Mouse (Mus musculus) G1E (cell line): ENCODE measurements around the gene Try10. TPM values are rescaled to one million over a fixed set of nuclear protein-coding genes. Genes with fewer than 3 reads are reported as not detected.
"Not testable (repeated sequence)": the region's sequence is repeated elsewhere in the genome, so short reads cannot be mapped to it uniquely, and the experiment has no call there.

Experiments used
- ATAC-seq: 2 replicates; pipeline ENCODE4 v1.8.0; 2016; ENCODE audit warnings: mild to moderate bottlenecking; ENCODE audit not compliant: insufficient number of reproducible peaks, poor library complexity, low FRiP score, severe bottlenecking; ENCODE audit errors: extremely low read depth
- DNase-seq: peaks from one replicate; pipeline ENCODE4 v3.0.0; 2012; ENCODE audit warnings: low spot score
- H3K27me3 ChIP-seq: 2 replicates; pipeline ENCODE4 v1.6.1; 2012; ENCODE audit warnings: mild to moderate bottlenecking, low read length, inconsistent platforms; ENCODE audit not compliant: insufficient read depth
- H3K36me3 ChIP-seq: replicated peaks from 2 replicates; pipeline ENCODE3; 2012; ENCODE audit warnings: mild to moderate bottlenecking, inconsistent platforms
- H3K4me1 ChIP-seq: 2 replicates; pipeline ENCODE4 v1.6.1; 2012; ENCODE audit warnings: low read depth, low read length, inconsistent platforms, mixed read lengths; ENCODE audit not compliant: insufficient read depth
- H3K4me3 ChIP-seq: 2 replicates; pipeline ENCODE4 v1.5.1; 2012; ENCODE audit warnings: low read depth, mild to moderate bottlenecking, inconsistent platforms, low read length, moderate library complexity, mixed read lengths
- H3K9me3 ChIP-seq: replicated peaks from 2 replicates; pipeline ENCODE4 v1.6.1; 2012; ENCODE audit warnings: inconsistent platforms
- CTCF ChIP-seq: IDR thresholded peaks from 2 replicates; pipeline ENCODE4 v1.5.1; 2012; ENCODE audit warnings: low read depth, low read length, inconsistent platforms, mixed read lengths
- GATA1 ChIP-seq: IDR thresholded peaks from 2 replicates; pipeline ENCODE4 v1.6.1; 2012; ENCODE audit warnings: borderline replicate concordance, low read length, inconsistent platforms, mixed read lengths
- GATA2 ChIP-seq: IDR thresholded peaks from 2 replicates; pipeline ENCODE4 v1.6.1; 2012; ENCODE audit warnings: low read depth, low read length, inconsistent platforms, borderline replicate concordance
- POLR2AphosphoS5 ChIP-seq: IDR thresholded peaks from 2 replicates; pipeline ENCODE4 v1.6.1; 2012; ENCODE audit warnings: low read depth, low read length, inconsistent platforms; ENCODE audit not compliant: insufficient replicate concordance
- TAL1 ChIP-seq: conservative IDR thresholded peaks from 2 replicates; pipeline ENCODE4 v1.6.1; 2012; ENCODE audit warnings: low read depth, low read length, inconsistent platforms, mixed read lengths
- polyA plus RNA-seq: library from polyadenylated mRNA; stranded (reverse); fragments of >175 nt; gene quantifications from 2 replicates; pipeline ENCODE4 v1.2.3, GENCODE M21; 2012
- total RNA-seq, 2 experiments: library from RNA; stranded (forward) in 1 of 2; stranded (reverse) in 1 of 2; fragments of 200-1000 nt in 1 of 2; fragments of >200 nt in 1 of 2; fragmentation: Nextera tagmentation in 1 of 2; gene quantifications; 2 replicates each; pipeline ENCODE4 v1.2.3; 2014 to 2017

Gene Try10
- not detected in 2 replicates for total RNA-seq (2014; fragmentation: Nextera tagmentation)
- total RNA-seq (2017), result not detected in 2 replicates
- polyA plus RNA-seq, result not detected in 2 replicates

DNA sequence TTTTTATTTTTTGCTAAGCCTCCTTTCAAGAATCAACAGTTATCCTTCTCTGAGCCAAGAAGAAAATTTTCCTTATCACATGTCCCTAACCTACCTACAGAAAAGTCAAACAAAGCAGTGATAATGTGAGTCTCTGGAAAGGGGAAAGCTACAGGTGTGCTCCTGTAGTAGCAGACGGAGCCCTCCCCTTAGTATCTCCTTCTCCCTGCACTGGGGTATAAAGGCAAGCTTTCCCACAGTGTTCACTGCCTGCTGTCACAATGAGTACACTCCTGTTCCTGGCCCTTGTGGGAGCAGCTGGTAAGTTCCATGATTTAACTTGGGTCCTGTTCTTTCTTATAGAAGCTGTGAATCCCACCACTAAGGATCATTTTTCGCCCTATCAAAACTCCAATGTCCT, at the start of gene Try10:
Gene Try10 (plus strand): TSS at position 174 of the 400 bp plus-strand sequence.
- ATAC-seq, result no peak
- no peak within 1 kb of the TSS for H3K4me3 ChIP-seq
- no peak for DNase-seq

DNA sequence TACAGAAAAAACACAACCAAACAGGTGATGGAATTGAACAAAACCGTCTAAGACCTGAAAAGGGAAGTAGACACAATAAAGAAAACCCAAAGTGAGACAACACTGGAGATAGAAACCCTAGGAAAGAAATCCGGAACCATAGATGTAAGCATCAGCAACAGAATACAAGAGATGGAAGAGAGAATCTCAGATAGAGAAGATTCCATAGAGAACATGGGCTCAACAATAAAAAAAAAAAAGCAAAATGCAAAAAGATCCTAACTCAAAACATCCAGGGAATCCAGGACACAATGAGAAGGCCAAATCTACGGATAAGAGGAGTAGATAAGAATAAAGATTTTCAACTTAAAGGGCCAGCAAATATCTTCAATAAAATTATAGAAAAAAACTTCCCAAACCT, 37.2 kb upstream of the Try10 start, which contains the start of gene Try5:
Gene Try5 (minus strand): TSS at position 101 of the 400 bp plus-strand sequence.
- not testable (repeated sequence) for H3K27me3 ChIP-seq, ATAC-seq, H3K4me1 ChIP-seq, DNase-seq, H3K36me3 ChIP-seq, H3K4me3 ChIP-seq, H3K9me3 ChIP-seq

More for the DNA sequence above, at the start of gene Try10:
- no peaks in the 10 kb centered on the region for H3K36me3 ChIP-seq
- no peaks in the 10 kb centered on the region for H3K4me1 ChIP-seq
- H3K9me3 ChIP-seq, result no peaks in the 10 kb centered on the region
- TF ChIP-seq GATA2, result no peak
- no peak for TF ChIP-seq TAL1
- TF ChIP-seq POLR2AphosphoS5, result no peak
- TF ChIP-seq GATA1, result no peak
- no peak for TF ChIP-seq CTCF
- no peaks in the 10 kb centered on the region for H3K27me3 ChIP-seq

DNA sequence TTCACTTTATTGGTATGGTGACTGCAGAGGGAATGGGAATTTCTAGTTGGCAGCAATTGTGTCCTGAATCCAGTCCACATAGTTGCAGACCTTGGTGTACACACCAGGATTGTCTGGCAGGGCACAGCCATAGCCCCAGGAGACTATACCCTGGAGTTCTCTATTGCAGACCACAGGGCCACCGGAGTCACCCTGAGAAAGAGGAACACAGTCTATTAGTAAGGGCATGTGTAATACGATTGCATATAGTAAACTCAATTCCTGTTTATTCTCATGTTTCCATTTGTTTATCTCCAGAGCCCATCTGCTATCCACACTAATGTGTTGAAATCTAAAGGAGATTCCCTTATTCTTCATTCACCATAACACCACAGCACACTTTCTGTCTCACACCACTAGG, 19.9 kb downstream of the Try10 start:
- H3K4me3 ChIP-seq, H3K9me3 ChIP-seq, DNase-seq, H3K36me3 ChIP-seq, H3K4me1 ChIP-seq, ATAC-seq, H3K27me3 ChIP-seq: not testable (repeated sequence)

DNA sequence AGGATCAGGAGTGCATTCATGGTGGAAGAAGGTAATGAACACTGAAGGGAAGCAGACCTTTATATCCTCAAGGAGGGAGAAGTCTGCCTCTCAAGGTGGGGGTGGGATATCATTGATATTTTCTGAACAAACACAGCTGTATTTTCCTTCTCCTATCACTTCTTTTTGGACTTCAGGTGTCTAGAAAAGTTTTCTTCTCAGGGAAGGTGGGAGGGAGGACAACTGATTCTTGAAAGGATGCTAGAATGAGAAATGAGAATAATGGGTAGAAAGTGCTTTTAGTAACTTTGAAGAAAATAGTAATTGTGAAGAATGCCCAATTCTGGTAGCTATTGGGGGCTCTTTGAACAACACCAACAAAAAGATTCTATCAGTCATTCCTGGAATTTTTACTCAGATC, 23.7 kb downstream of the Try10 start, which contains the start of gene Prss3:
Gene Prss3 (minus strand): TSS at position 101 of the 400 bp plus-strand sequence.
- H3K9me3 ChIP-seq, DNase-seq, ATAC-seq, H3K4me1 ChIP-seq, H3K4me3 ChIP-seq, H3K36me3 ChIP-seq, H3K27me3 ChIP-seq: not testable (repeated sequence)

DNA sequence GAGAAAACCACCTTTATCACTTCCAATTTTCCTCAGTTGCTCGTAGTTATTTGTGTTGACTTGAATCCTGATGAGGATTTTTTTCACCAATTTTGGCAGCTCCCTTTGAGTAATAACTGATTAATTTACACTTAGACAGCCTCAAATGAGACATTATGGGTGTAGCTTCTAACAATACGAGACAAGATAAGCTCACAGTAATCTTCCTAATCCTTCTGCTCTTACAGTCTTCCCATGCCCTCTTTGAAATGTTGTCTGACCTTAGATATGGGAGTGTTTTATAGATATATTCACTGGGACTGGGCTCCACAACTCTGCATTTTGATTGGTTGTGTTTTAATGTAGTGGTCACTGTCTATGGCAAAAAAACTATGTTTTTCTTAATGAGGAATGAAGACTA, 32.9 kb downstream of the Try10 start:
- DNase-seq, result no peak
- H3K27me3 ChIP-seq, result no peaks in the 10 kb centered on the region
- no peaks in the 10 kb centered on the region for H3K4me1 ChIP-seq
- no peak for ATAC-seq
- no peaks in the 10 kb centered on the region for H3K36me3 ChIP-seq
- TF ChIP-seq GATA1, result no peak
- TF ChIP-seq GATA2, result no peak
- no peak for TF ChIP-seq CTCF
- TF ChIP-seq POLR2AphosphoS5, result no peak
- no peak for TF ChIP-seq TAL1
- no peak overlapping the region for H3K4me3 ChIP-seq
- H3K9me3 ChIP-seq, result no peaks in the 10 kb centered on the region

DNA sequence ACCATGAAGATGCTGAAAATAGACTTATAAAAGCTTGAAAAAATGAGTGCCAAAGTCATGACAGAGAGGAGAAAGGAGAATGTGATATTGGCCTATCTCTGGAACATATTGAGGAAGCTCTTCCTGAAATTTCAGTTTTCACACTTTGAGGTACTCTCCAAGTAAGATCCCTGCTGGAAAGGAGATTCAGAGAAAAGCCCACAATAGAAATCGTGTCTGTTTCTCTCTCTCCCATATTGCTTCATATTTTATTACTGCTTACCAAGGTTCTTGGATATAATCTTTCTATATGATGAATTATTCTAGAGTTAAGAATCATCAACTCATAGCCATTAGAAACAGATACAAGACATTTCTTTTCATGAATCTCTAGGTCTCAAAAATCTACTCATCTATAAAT, 37.7 kb downstream of the Try10 start:
- not testable (repeated sequence) for DNase-seq, H3K4me1 ChIP-seq, H3K9me3 ChIP-seq, ATAC-seq, H3K36me3 ChIP-seq, H3K4me3 ChIP-seq, H3K27me3 ChIP-seq

DNA sequence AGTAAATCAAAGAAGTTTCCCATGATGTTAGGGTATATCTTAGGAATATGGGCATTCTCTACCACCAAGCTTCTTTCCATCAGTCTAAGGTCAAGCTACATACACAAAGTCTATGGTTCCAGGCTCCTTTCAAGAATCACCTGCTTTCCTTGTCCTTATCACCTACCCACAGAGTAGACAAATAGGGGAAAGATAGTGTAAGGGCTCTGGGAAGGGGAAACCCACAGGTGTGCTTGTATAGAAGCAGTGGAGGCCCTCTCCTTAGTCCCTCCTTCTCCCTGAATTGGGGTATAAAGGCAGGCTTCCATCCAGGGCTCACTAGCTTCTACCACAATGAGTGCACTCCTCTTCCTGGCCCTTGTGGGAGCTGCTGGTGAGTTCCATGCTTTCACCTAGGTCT, 38.2 kb downstream of the Try10 start, which contains the start of gene Gm5771:
Gene Gm5771 (plus strand): TSS at position 301 of the 400 bp plus-strand sequence.
- ATAC-seq, H3K4me3 ChIP-seq, H3K27me3 ChIP-seq, DNase-seq, H3K36me3 ChIP-seq, H3K4me1 ChIP-seq, H3K9me3 ChIP-seq: not testable (repeated sequence)

Other genes with a start within 250 kb of the Try10 start
- not detected in 2 replicates for gene Try4, start 51.8 kb upstream of the Try10 start, total RNA-seq (2014; fragmentation: Nextera tagmentation)
- not detected in 2 replicates for gene Try4, start 51.8 kb upstream of the Try10 start, total RNA-seq (2017)
- not detected in 2 replicates for gene Try4, start 51.8 kb upstream of the Try10 start, polyA plus RNA-seq
- gene Try5, start 37.3 kb upstream of the Try10 start, total RNA-seq (2014; fragmentation: Nextera tagmentation), result not detected in 2 replicates
- not detected in 2 replicates for gene Try5, start 37.3 kb upstream of the Try10 start, total RNA-seq (2017)
- gene Try5, start 37.3 kb upstream of the Try10 start, polyA plus RNA-seq, result not detected in 2 replicates
- not detected in 2 replicates for gene Prss3, start 23.6 kb downstream of the Try10 start, total RNA-seq (2014; fragmentation: Nextera tagmentation)
- gene Prss3, start 23.6 kb downstream of the Try10 start, total RNA-seq (2017), result not detected in 2 replicates
- gene Prss3, start 23.6 kb downstream of the Try10 start, polyA plus RNA-seq, result not detected in 2 replicates
- not detected in 2 replicates for gene Gm5771, start 38.3 kb downstream of the Try10 start, total RNA-seq (2014; fragmentation: Nextera tagmentation)
- not detected in 2 replicates for gene Gm5771, start 38.3 kb downstream of the Try10 start, total RNA-seq (2017)
- gene Gm5771, start 38.3 kb downstream of the Try10 start, polyA plus RNA-seq, result not detected in 2 replicates
- not detected in 2 replicates for gene Gm10334, start 92.0 kb downstream of the Try10 start, total RNA-seq (2014; fragmentation: Nextera tagmentation)
- gene Gm10334, start 92.0 kb downstream of the Try10 start, total RNA-seq (2017), result not detected in 2 replicates
- not detected in 2 replicates for gene Gm10334, start 92.0 kb downstream of the Try10 start, polyA plus RNA-seq
- gene Prss1, start 104.8 kb downstream of the Try10 start, total RNA-seq (2014; fragmentation: Nextera tagmentation), result not detected in 2 replicates
- not detected in 2 replicates for gene Prss1, start 104.8 kb downstream of the Try10 start, total RNA-seq (2017)
- not detected in 2 replicates for gene Prss1, start 104.8 kb downstream of the Try10 start, polyA plus RNA-seq
- not detected in 2 replicates for gene Prss2, start 167.7 kb downstream of the Try10 start, total RNA-seq (2014; fragmentation: Nextera tagmentation)
- gene Prss2, start 167.7 kb downstream of the Try10 start, total RNA-seq (2017), result not detected in 2 replicates
- gene Prss2, start 167.7 kb downstream of the Try10 start, polyA plus RNA-seq, result not detected in 2 replicates